Mouse (Mus musculus): ENCODE results near the gene Slc25a34. TPM values are rescaled to one million over a fixed set of nuclear protein-coding genes. Genes with fewer than 3 reads are reported as not detected.

Slc25a34 gene
- total RNA-seq, 2 experiments from 2014 or later, result 10.5 to 12.8 TPM

GRCm38 (mm10) chr4:141617863-141618564 lies 5.6 kb downstream of the Slc25a34 start:
- no peak for DNase-seq

- DNase-seq, result peak; percentile 83
Observed at GRCm38 (mm10) chr4:141617299-141617698, 6.3 kb downstream of the Slc25a34 start.

GRCm38 (mm10) chr4:141616811-141617210 lies 6.8 kb downstream of the Slc25a34 start:
- no peak for DNase-seq

DNA sequence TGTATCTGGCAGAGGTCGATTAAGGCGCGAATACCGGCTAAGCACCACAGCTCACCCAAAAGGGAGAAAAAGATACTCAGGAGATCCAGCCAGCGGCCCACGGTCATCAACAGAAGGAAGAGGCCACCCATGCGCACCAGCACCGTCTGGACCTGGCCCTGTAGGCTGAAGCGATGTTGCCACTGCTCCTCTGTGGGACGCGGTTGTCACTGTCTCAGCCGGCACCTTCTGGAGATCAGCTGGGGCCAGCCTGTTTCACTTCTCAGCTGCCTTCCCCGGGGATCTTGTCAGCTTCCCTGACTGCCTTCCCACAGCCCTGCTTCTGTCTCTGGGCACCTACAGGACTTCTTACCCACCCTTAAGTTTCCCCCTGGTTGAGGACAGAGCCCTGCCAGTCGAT lies 8.7 kb downstream of the Slc25a34 start:
- DNase-seq, result no peak

GRCm38 (mm10) chr4:141609538-141609937 lies 14.1 kb downstream of the Slc25a34 start:
- no peak for DNase-seq

- no peak for DNase-seq
Observed at GRCm38 (mm10) chr4:141605861-141606260, 17.8 kb downstream of the Slc25a34 start, which contains the start of gene Fblim1. Gene Fblim1 (minus strand): TSS chr4:141606096.

GRCm38 (mm10) chr4:141605421-141605820 lies 18.2 kb downstream of the Slc25a34 start:
- no peak for DNase-seq

DNA sequence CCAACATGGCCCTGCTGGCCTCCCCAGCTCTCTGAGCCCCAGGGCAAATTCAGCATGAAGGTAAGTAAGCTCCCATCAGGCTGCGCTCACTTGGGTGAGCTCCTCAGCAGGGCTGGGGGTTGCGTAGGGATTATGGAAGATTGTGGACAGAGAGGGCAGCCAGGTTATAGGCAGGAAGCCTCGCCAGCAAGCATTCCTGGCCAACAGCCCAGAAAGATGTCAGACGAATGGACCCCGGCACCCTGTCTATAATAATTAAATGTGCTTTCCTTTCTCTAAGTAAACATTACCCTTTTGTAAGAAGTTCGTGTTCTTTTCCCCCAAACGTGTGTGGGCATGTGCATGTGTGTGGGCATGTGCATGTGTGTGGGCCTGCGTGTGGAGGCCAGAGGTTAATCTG lies 19.1 kb downstream of the Slc25a34 start:
- DNase-seq, result no peak

DNA sequence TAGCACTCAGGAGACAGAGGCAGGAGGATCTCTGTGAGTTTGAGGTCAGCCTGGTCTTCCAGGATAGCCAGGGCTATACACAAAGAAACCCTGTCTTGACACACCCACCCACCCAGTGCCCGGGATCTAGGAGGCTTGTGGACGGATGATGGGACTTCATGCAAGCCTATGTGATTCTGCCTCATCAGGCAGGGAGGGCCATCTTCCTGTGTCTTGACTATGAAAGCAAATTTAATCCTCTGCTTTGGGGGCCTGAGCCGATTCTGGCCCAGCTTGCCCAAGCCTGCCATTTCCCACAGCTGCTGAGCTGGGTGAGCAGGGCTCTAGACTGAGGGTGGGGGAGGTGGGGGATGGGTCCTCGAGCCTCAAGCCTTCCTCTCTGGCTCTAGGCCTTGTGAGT lies 19.7 kb downstream of the Slc25a34 start:
- DNase-seq, result no peak

DNA sequence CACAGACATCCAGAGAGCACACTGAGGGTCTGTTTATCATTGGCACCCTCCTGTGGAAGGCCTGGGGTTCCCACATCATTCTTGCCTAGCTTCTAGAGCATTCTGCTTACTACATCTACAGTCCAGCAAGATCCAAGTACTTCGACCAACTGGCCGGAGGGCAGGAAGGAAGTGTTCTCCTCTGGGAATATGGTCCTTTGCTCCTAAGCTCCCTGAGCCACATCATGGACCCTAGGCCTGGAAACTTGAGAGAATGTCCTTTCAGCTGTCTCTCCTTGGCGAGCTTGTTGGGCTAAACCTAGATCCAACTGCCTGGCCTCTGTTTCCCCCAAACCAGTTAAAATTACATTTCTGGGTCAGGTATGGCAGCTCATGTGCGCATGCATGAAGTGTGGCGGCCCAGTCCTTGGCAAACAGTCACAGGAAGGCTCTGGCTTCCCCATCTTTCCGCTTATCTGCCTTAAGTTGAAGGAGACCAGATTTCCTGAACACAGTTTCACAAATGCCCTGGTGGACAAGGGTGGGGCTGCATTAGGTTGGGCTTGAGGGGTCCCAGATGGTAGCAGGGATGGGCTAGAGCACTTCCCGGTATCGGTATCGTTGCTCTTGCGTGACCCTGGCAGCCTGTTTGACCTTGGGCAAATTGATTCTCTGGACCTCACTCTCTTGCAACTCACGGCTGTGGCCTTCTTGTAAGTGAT lies 20.9 kb downstream of the Slc25a34 start:
- no peak for DNase-seq

DNA sequence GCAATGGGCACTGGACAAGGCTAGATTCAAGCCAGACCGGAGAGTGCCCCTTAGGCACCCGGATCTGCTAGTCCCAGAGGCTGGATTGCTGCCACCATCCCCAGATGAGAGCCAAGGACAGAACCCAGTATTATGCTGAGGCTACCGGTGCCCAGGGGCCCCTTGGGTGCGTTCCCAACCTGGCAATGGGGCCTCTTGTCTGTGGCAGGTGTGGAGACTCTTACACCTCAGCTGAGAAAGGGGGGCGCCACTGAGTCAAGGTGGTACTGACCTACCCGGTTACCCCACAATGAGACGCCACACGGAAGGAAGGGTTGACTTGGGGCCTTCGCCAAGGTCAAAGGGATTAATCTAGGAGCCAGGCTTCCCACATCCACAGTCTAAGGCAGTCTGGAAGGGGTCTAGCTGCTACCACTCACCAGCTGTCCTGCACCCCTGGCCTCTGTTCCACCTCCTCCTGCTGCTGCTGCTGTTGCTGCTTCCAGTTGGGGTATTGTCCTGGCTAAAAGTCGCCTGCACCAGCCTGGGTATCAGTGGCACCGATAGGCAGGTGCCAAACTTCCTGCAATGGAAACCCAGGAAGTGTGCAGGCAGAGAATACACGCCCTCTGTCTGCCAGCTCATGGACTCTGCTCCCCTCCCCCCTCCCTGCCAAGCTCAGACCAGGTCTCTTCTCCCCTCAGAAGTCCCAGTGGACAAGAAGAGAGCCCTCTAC lies 22.3 kb downstream of the Slc25a34 start:
- no peak for DNase-seq

GRCm38 (mm10) chr4:141600364-141600763 lies 23.3 kb downstream of the Slc25a34 start:
- DNase-seq, result no peak

- no peak for DNase-seq
Observed at GRCm38 (mm10) chr4:141599251-141600141, 24.1 kb downstream of the Slc25a34 start.

GRCm38 (mm10) chr4:141598894-141599250 lies 24.7 kb downstream of the Slc25a34 start:
- no peak for DNase-seq

DNA sequence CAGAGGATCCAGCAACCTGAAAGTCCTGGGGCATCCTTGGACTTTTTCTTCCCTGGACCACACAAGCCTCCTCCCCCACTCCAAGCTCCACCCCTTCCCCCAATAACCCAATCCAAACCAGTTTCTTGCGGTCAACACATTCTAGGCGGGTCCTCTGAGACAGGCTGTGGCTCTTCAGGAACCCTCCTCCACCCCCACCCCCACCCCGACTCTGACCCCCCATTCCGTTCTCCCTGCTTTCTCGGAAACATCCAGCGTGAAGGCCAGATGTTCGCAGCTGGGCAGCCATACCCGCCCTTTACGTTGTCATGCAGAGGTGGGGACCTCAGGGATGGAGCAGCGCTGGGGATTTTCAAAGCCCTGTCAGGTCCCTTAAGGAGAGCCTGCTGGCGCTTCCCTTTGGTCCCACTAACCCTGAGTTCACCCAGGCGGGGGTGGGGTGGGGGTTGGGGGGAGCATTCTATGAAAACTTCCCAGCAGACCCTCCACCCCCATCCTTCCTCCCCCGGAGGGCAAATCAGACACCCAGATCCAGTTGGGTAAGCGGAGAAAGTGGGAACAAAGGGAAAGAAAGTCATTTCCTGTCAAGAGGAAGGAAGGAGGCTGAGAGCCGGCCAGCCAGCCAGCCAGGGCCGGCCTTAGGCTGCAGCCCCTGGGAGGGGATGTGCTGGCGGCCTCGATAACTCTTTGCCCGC lies 25.3 kb downstream of the Slc25a34 start:
- no peak for DNase-seq

- no peak for DNase-seq
Observed at GRCm38 (mm10) chr4:141596700-141597328, 26.8 kb downstream of the Slc25a34 start.

- DNase-seq, result no peak
Observed at GRCm38 (mm10) chr4:141595605-141596268, 27.9 kb downstream of the Slc25a34 start.

GRCm38 (mm10) chr4:141595138-141595537 lies 28.5 kb downstream of the Slc25a34 start:
- no peak for DNase-seq

DNA sequence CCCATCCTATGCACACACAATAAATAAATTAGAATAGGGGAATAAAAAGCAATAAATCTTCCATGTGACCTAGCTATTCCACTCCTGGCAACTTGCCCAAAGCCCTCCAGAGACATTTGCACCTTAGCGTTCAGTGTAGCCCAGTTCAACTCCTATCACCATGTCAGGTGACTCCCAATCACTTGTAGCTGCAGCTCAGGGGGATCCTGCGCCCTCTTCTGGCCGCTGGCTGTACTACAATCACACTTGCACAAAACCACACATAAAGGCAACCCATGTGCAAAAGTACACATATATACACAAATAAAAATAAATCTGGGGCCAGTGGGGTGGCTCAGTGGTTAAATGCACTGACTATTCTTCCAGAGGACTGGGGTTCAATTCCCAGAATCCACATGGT lies 32.1 kb downstream of the Slc25a34 start:
- peak; percentile 42 for DNase-seq

- DNase-seq, result no peak
Observed at GRCm38 (mm10) chr4:141583919-141584318, 39.7 kb downstream of the Slc25a34 start.
